Mouse (Mus musculus) hematopoietic stem cell, adult 5-6 weeks (primary cell): ENCODE results near the gene Xrn1. TPM values are rescaled to one million over a fixed set of nuclear protein-coding genes. Genes with fewer than 3 reads are reported as not detected.
"Not testable (repeated sequence)": the region's sequence is repeated elsewhere in the genome, so short reads cannot be mapped to it uniquely, and the experiment has no call there.

Experiments
- ATAC-seq, 2 experiments: fragments of 125-278 bp in 1 of 2; replicated peaks in 1 of 2; 2 replicates each; pipeline ENCODE4 v1.8.0; 2016 to 2017; ENCODE audit warnings: inconsistent platforms in 2 of 2, mild to moderate bottlenecking in 2 of 2, moderate number of reproducible peaks in 2 of 2, low read depth in 1 of 2, moderate TSS enrichment in 1 of 2; ENCODE audit not compliant: low FRiP score in 2 of 2, poor library complexity in 2 of 2, severe bottlenecking in 2 of 2, insufficient read depth in 1 of 2, low TSS enrichment in 1 of 2
- total RNA-seq: library from RNA; stranded (forward); fragments of 172-1452, 232-1000 nt; gene quantifications from 2 replicates; pipeline ENCODE4 v1.2.3, GENCODE M21; 2017

The Xrn1 gene
- 35.5 and 36.7 TPM in 2 replicates for total RNA-seq

GRCm38 (mm10) chr9:95954585-95955461 is at the start of gene Xrn1:
Xrn1 (plus strand) TSS chr9:95954760.
- peak; percentile 99 for ATAC-seq

- no peak for ATAC-seq
These were observed 21.7 kb upstream of the Xrn1 start for GRCm38 (mm10) chr9:95932855-95933254.

GRCm38 (mm10) chr9:95953658-95954057 is 902 bp upstream of the Xrn1 start:
- ATAC-seq = no peak

DNA sequence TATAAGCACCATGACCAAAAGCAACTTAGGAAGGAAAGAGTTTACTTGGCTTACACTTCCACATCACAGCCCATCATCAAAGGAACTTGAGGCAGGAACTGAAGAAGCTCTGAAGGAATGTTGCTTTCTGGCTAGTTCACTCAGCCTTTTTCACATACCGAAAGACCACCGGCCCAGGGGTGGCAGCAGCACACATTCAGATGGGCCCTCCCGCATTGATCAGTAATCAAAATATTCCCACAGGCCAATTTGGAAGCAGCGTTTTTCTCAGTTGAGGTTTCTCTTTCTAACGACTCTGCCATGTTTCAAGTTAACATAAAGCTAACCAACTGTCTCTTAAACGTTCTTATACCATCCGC is 355 bp upstream of the Xrn1 start:
- ATAC-seq = 0 out of 4 replicates have a peak, but pooled peaks of 1 of the 2 experiments have one; percentile 4

DNA sequence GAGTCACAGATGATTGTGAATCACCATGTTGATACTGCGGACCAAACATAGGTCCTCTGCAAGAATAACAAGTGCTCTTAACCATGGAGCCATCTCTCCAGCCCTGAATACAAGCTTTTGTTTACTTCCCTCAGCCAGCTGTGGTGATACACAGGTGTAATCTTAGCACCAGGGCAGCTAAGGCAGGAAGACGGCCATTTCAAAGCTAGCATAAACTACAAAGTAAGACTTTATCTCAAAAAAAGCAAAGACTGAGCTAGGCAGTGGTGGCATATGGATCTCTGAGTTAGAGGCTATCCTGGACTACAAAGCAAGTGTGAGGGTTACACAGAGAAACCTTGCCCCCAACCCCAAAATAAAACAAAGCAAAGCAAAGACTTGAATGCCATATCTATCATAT is 3.1 kb downstream of the Xrn1 start:
- ATAC-seq = no peak

DNA sequence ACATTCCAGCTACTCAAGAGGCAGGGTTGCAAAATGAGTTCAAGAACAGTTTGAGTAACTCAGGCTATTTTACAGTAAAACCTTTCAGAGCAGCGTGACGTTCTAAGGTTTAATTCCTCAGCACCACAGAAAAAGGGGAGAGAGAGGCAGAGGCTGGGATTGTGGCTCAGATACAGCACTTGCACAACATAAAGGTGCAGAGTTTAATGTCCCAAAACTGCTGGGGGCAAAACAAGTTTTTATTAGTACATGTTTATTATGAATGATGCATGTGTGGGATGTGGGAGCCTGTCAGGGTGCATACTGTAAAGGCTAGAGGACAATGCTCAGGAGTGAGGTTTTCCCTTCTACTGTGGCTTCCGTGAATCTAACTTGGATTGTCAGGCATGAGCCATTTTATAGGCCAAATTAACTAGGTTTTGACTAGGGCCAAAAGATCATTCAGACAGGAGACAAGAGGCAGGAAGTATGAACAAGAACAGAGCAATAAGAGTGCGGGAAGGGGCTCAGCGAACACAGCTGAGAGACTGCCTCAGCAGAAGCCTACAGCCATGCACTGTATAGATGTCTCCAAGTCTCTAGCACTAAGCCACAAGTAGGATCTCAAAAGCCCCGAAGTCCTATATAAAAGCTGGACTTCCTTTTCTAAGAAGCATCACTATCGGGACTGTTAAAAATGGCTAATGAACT is 3.6 kb downstream of the Xrn1 start:
- ATAC-seq = no peak

GRCm38 (mm10) chr9:95958731-95959105 is 4.2 kb downstream of the Xrn1 start:
- ATAC-seq = not testable (repeated sequence)

GRCm38 (mm10) chr9:95959246-95959645 is 4.7 kb downstream of the Xrn1 start:
- ATAC-seq = no peak

GRCm38 (mm10) chr9:95959732-95960428 is 5.3 kb downstream of the Xrn1 start:
- ATAC-seq = no peak

DNA sequence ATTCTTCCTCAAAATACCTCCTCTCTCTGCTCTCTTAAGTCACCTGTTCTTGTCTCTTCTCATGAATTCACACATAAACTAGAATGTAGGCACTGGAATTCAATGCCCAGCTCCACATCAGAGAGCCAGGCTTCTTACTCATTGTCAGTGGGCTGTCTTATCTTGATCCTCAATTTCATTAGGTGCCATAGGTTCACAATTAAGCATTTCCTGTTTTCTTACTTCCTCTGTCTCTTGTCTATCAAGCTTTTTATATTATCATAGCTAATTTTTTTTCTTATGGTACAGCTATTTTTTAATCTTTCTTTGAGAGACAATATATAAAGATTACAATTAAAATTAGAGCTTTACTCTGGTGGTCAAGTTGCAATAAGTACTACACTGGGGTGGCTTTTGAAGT is 6.5 kb downstream of the Xrn1 start:
- ATAC-seq = no peak

- no peak for ATAC-seq
These were observed 9.5 kb downstream of the Xrn1 start for GRCm38 (mm10) chr9:95964037-95964436.

DNA sequence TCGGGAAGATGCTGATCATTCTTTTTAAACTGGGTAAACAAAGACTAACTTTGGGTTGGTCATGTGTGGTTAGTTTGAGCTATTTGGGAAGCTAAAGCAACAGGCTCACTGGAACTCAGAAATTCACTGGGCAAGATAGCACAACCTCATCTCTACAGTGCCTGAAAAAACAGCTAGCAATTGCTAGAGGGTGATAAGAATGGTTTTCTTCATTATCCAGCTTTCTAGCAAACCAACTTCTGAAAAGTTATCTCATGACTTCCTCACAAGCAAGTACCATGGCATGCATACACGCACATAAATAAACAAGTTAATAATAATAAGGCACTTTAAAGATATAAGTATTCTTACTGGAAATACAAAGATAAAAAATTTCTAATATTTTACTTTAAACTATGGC is 23.7 kb downstream of the Xrn1 start:
- no peak for ATAC-seq

DNA sequence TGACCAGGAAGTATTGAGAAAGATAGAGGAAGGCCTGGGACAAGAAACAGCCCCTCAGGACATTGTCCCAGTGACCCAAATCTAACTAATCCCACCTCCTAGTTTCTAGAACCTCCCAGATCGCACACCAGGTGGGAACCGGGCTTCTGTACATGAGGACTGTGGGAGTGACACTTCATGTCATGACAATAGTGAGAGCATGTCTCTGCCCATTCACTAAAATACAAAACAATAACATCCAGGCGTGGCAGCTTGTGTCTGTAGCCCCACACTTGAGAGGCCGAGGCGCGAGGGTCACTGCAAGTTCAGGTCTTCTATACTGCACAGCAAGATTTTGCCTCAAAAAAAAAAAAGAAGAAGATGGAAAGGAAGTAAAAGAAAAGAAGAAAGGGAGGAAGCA is 25.3 kb downstream of the Xrn1 start:
- no peak for ATAC-seq

- no peak for ATAC-seq
These were observed 37.7 kb downstream of the Xrn1 start for GRCm38 (mm10) chr9:95992255-95992654.

- no peak for ATAC-seq
These were observed 49.9 kb downstream of the Xrn1 start for GRCm38 (mm10) chr9:96004455-96004854.

GRCm38 (mm10) chr9:96010664-96011063 is 56.1 kb downstream of the Xrn1 start:
- ATAC-seq = no peak

- ATAC-seq = no peak
These were observed 69.4 kb downstream of the Xrn1 start for GRCm38 (mm10) chr9:96023921-96024320.

- no peak for ATAC-seq
These were observed 73.4 kb downstream of the Xrn1 start for GRCm38 (mm10) chr9:96027913-96028312.
